ENCODE assay signal across 16 mouse cellular contexts in genomic region chr1:178770626-178771362, GRCm38 (mm10).
DNase-seq lines count a peak whose midpoint lies in the region; ATAC-seq and TF ChIP-seq lines count a peak whose summit lies in the region.
"Had no signal": no experiment of that assay in that cellular context is flagged by ENCODE, and none has a peak within 500 bp of the region (broad histone marks: within the 10 kb centered on the region; RNA-seq: fewer than 3 reads in every experiment).

No protein-coding gene starts in this region.

- H3K36me3 ChIP-seq in forebrain, embryonic 15.5 days: no peaks in the 10 kb centered on the region
- H3K36me3 ChIP-seq in forebrain, embryonic 10.5 days (replicated peaks): no peaks in the 10 kb centered on the region
- no peaks in the 10 kb centered on the region for H3K36me3 ChIP-seq in intestine, embryonic 14.5 days (ENCODE audit: control insufficient read depth, insufficient read depth, low read length)
- no peaks in the 10 kb centered on the region for H3K36me3 ChIP-seq in intestine, embryonic 15.5 days
- H3K36me3 ChIP-seq in forebrain, postnatal 0 days (ENCODE audit: insufficient read depth): no peaks in the 10 kb centered on the region
- H3K36me3 ChIP-seq: heart, embryonic 12.5 days; liver, embryonic 15.5 days; midbrain, embryonic 15.5 days had no signal

- H3K9me3 ChIP-seq in forebrain, embryonic 15.5 days: no peaks in the 10 kb centered on the region
- no peaks in the 10 kb centered on the region for H3K9me3 ChIP-seq in forebrain, embryonic 10.5 days
- H3K9me3 ChIP-seq in intestine, embryonic 14.5 days (ENCODE audit: control insufficient read depth, low read length): no peaks in the 10 kb centered on the region
- H3K9me3 ChIP-seq in intestine, embryonic 15.5 days: no peaks in the 10 kb centered on the region
- H3K9me3 ChIP-seq in forebrain, postnatal 0 days (ENCODE audit: low read length): no peaks in the 10 kb centered on the region
- H3K9me3 ChIP-seq: heart, embryonic 12.5 days; liver, embryonic 15.5 days; midbrain, embryonic 15.5 days had no signal

- H3K4me2 ChIP-seq in forebrain, embryonic 15.5 days (replicated peaks): no peak overlapping the region
- no peak overlapping the region for H3K4me2 ChIP-seq in intestine, embryonic 14.5 days (ENCODE audit: low read length)
- H3K4me2 ChIP-seq in intestine, embryonic 15.5 days (replicated peaks): no peak overlapping the region
- no peak overlapping the region for H3K4me2 ChIP-seq in forebrain, postnatal 0 days (ENCODE audit: low read depth)
- H3K4me2 ChIP-seq: heart, embryonic 12.5 days; liver, embryonic 15.5 days; midbrain, embryonic 15.5 days had no signal

- no peak for TF ChIP-seq CTCF in forebrain, postnatal 0 days (IDR thresholded peaks at IDR 0.05; ENCODE audit: low read depth)

- H3K9ac ChIP-seq in forebrain, embryonic 15.5 days (replicated peaks): no peak overlapping the region
- no peak overlapping the region for H3K9ac ChIP-seq in intestine, embryonic 14.5 days (ENCODE audit: low read length)
- H3K9ac ChIP-seq in intestine, embryonic 15.5 days: no peak overlapping the region
- H3K9ac ChIP-seq in forebrain, postnatal 0 days: no peak overlapping the region
- H3K9ac ChIP-seq: heart, embryonic 12.5 days; liver, embryonic 15.5 days; midbrain, embryonic 15.5 days had no signal

- H3K27me3 ChIP-seq in forebrain, embryonic 15.5 days: no peaks in the 10 kb centered on the region
- no peaks in the 10 kb centered on the region for H3K27me3 ChIP-seq in forebrain, embryonic 10.5 days (ENCODE audit: poor library complexity, severe bottlenecking)
- H3K27me3 ChIP-seq in intestine, embryonic 14.5 days (replicated peaks; ENCODE audit: control insufficient read depth, insufficient read depth, low read length): no peaks in the 10 kb centered on the region
- H3K27me3 ChIP-seq in intestine, embryonic 15.5 days (replicated peaks): no peaks in the 10 kb centered on the region
- H3K27me3 ChIP-seq in forebrain, postnatal 0 days (ENCODE audit: insufficient read depth, low read length): no peaks in the 10 kb centered on the region
- H3K27me3 ChIP-seq: heart, embryonic 12.5 days; liver, embryonic 15.5 days; midbrain, embryonic 15.5 days had no signal

- H3K27ac ChIP-seq in forebrain, embryonic 15.5 days (replicated peaks): no peak overlapping the region
- H3K27ac ChIP-seq in forebrain, embryonic 10.5 days: no peak overlapping the region
- no peak overlapping the region for H3K27ac ChIP-seq in intestine, embryonic 14.5 days (ENCODE audit: low read depth)
- no peak overlapping the region for H3K27ac ChIP-seq in intestine, embryonic 15.5 days
- no peak overlapping the region for H3K27ac ChIP-seq in forebrain, postnatal 0 days (ENCODE audit: low read depth, low read length)
- H3K27ac ChIP-seq: liver, embryonic 15.5 days; midbrain, embryonic 15.5 days; stomach, postnatal 0 days had no signal

- WGBS in forebrain, embryonic 15.5 days: 69% methylated on average over 5 of the region's 7 CpGs
- WGBS in forebrain, embryonic 10.5 days: 80% methylated on average over 5 of the region's 7 CpGs
- WGBS in intestine, embryonic 14.5 days: 61% methylated on average over 6 of the region's 7 CpGs
- 70% methylated on average over 5 of the region's 7 CpGs for WGBS in intestine, embryonic 15.5 days
- 61% methylated on average over 7 of the region's 7 CpGs for WGBS in forebrain, postnatal 0 days

- no peak for DNase-seq in forebrain, embryonic 10.5 days (ENCODE audit: extremely low spot score, low spot score)
- DNase-seq in intestine, embryonic 14.5 days (ENCODE audit: low spot score): peak; percentile 24
- peak; percentile 68 for DNase-seq in brain, adult 2 months (ENCODE audit: low read depth, low spot score)
- no peak for DNase-seq in forebrain, postnatal 0 days
- DNase-seq in adrenal gland, adult 8-10 months: no peak
- DNase-seq: cerebellum, adult 11 months; heart, postnatal 4 days; kidney, adult 18-20 months; kidney, postnatal 14 days had no signal

- no peaks in the 10 kb centered on the region for H3K4me1 ChIP-seq in forebrain, embryonic 15.5 days
- no peaks in the 10 kb centered on the region for H3K4me1 ChIP-seq in forebrain, embryonic 10.5 days
- H3K4me1 ChIP-seq in intestine, embryonic 14.5 days (replicated peaks; ENCODE audit: control insufficient read depth, insufficient read depth, low read length): no peaks in the 10 kb centered on the region
- no peaks in the 10 kb centered on the region for H3K4me1 ChIP-seq in intestine, embryonic 15.5 days (replicated peaks)
- no peaks in the 10 kb centered on the region for H3K4me1 ChIP-seq in forebrain, postnatal 0 days (ENCODE audit: insufficient read depth)
- H3K4me1 ChIP-seq: midbrain, embryonic 15.5 days had no signal

- no peak overlapping the region for H3K4me3 ChIP-seq in forebrain, embryonic 15.5 days
- H3K4me3 ChIP-seq in forebrain, embryonic 10.5 days: no peak overlapping the region
- no peak overlapping the region for H3K4me3 ChIP-seq in intestine, embryonic 14.5 days (ENCODE audit: low read depth, low read length)
- no peak overlapping the region for H3K4me3 ChIP-seq in intestine, embryonic 15.5 days (replicated peaks)
- no peak overlapping the region for H3K4me3 ChIP-seq in forebrain, postnatal 0 days (ENCODE audit: low read depth, low read length)
- H3K4me3 ChIP-seq: heart, embryonic 12.5 days; liver, embryonic 15.5 days; midbrain, embryonic 15.5 days had no signal

- peak; percentile 35; the same call in 1 of the 2 replicates for ATAC-seq in forebrain, embryonic 15.5 days (replicated peaks)
- no peak for ATAC-seq in intestine, embryonic 14.5 days (replicated peaks; ENCODE audit: low FRiP score, low TSS enrichment, low read depth)
- no peak for ATAC-seq in intestine, embryonic 15.5 days
- ATAC-seq in forebrain, postnatal 0 days: peak; percentile 50
- ATAC-seq: lung, postnatal 0 days; midbrain, embryonic 15.5 days had no signal

Comparison
In these comparisons a context has a peak if more than half of its experiments do, and no peak if none do; other contexts are left out.
1. ATAC-seq: peak in forebrain, embryonic 15.5 days (single experiment) and forebrain, postnatal 0 days (single experiment); none in intestine, embryonic 14.5 days (single experiment) and intestine, embryonic 15.5 days (single experiment).
2. DNase-seq: peak in intestine, embryonic 14.5 days (single experiment) and brain, adult 2 months (single experiment); none in forebrain, embryonic 10.5 days (single experiment), forebrain, postnatal 0 days (single experiment) and adrenal gland, adult 8-10 months (single experiment).